Mouse (Mus musculus) cerebellum, adult 2 months (tissue): ENCODE results near the gene Taf7l.

Experiments used
- CTCF ChIP-seq: fragments of 200-500 bp; IDR thresholded peaks from 2 replicates; pipeline ENCODE4 v1.5.1; 2011; ENCODE audit warnings: low read depth, mild to moderate bottlenecking, control low read depth, low read length, moderate library complexity, borderline replicate concordance; ENCODE audit not compliant: insufficient read depth
- POLR2A ChIP-seq: fragments of 200-500 bp; IDR thresholded peaks from 2 replicates; pipeline ENCODE4 v1.6.1; 2011; ENCODE audit warnings: low read length, control low read depth, borderline replicate concordance; ENCODE audit not compliant: insufficient read depth

DNA sequence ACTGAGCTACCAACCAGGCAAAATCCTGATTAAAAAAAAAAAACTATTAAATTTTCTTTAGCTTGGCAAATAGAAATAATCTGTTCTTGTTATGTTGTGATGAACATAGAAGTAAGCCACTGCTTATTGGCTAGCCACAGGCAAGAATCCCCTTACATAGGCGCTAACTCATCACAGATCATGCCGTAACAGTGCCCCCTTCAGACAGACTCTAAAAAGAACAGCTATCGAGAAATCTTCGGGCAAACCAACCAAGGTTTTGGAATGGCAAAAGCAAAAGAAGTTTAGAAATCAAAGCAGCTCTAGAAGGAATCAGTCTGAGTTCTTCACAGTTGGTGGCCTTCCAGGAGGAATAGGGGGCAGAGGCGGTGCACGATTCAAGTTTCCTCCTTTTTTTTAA, 31.7 kb upstream of the Taf7l start:
- TF ChIP-seq POLR2A (no peak), CTCF (no peak)
